Mouse (Mus musculus) heart, postnatal 4 days (tissue): ENCODE data around the gene 5330417C22Rik. TPM values are rescaled to one million over a fixed set of nuclear protein-coding genes. Genes with fewer than 3 reads are reported as not detected.

Experiments used
- DNase-seq: peaks from one replicate; pipeline ENCODE4 v3.0.0; 2021
- total RNA-seq, 2 experiments: library from RNA; stranded (reverse); gene quantifications; 2 replicates each; pipeline ENCODE4 v1.2.3; 2021

5330417C22Rik gene
- total RNA-seq, 2 experiments from 2014 or later = 0.21 to 0.29 TPM

- DNase-seq = no peak
Measured at GRCm38 (mm10) chr3:108458866-108459265, 77.5 kb downstream of the 5330417C22Rik start.

DNA sequence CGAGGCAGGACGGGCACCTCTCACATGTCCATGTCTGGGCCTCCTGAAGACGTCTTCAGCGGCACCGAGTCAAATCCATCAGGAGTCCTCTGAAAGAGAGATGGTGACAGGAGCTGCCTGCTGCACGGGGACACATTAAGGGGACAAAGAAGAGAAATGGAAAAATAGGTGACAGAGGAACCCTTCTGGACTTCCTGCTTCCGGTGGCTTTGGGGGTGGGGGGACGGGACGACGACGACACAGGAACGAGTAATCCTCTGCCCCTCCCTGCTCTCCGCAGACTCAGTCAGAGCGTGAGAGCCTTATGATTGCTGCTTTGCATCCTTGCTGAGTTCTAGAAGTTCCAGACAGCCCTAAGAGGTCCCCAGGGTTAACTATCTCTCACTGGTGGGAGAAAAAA lies 78.0 kb downstream of the 5330417C22Rik start:
- DNase-seq = no peak

DNA sequence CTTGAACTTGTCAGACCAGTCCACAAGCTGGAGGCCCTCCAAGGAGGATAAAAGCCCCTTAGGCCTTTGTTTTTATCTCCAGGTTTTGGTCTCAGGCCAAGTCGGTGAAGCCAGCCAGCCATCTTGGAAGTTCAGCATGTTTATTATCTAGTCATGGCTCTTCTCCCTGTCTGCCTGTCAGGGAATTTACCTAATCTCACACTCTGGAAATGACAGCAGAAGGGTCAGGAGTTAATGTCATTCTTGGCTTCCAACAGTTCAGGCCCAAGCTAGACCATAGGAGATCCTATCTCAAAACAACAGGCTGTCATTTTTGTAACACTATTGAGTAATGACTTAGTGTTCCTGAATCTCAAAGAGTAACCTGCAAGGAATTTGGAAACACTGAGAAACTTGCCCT lies 82.2 kb downstream of the 5330417C22Rik start:
- DNase-seq = no peak

DNA sequence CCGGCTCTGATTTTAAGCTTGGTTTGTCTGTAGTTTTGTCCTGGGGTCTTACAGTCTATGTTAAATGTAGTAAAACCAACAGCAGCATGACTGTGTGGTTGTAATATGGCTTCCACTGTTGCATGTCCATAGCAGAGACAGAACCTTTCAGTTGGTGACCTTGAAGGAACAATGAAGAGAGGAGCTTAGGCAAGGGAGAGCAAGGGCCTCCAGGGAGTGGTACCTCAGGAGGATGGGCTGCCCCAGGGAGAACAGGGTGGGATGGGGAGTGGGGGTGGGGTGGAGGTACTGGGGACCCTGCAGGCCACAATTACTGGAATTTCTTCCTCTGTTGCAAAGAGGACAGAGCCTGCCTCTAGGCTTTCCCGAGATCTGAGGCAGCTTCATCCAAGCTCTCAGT lies 84.4 kb downstream of the 5330417C22Rik start:
- DNase-seq = no peak

GRCm38 (mm10) chr3:108445366-108445705 lies 91.0 kb downstream of the 5330417C22Rik start:
- no peak for DNase-seq

DNA sequence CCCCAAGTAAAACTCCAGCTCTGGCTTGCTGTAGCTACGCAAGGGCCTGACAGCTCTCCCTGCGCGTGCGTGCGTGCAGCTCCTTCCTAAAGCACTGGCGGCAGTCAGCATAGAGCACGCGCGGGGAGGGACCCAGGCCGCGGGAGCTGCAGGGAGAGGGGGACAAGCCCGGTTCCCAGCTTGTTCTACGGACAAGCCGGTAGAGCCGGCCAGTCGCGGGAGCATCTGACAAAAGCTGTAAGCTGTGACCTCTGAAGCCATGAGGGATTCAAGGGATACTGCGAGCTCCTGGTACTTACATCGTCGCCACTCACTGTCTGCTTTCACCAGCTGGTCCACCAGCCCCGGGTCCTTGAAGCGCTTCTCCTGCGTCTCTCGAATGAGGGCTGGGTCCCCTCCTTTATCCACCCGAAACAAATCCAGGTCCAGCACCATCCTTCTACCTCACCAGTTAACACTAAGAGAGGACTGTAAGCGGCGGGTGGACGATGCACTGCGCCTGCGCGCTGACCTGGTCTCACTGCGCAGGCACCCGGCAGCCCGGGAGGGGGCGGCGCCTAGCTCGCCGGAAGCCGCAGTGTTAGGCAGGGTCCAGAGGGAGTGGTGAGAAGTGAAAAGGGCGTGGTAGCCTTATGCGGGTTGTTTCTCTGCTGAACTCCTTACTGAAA lies 91.5 kb downstream of the 5330417C22Rik start, which contains the start of gene Sars:
Gene Sars (minus strand): TSS at position 512 of the 668 bp plus-strand sequence.
- DNase-seq = peak; percentile 93

DNA sequence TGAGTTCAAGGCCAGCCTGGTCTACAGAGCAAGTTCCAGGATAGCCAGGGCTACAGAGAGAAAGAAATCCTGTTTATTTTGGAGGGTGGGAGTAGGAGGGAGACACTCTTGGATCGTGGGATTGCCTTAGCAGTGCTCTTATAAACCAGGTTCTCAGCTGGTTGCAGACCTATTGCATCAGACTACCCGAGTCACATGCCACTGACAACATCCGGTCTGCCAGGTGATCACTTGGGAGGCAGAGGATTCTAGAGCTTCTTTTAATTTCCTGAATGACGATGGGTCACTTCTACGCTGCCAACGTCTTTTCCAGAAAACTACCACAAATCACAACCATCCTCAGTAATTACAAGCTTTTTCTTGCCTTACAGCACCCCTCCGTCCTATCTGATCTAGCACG lies 92.3 kb downstream of the 5330417C22Rik start:
- DNase-seq = no peak

- no peak for DNase-seq
Measured at GRCm38 (mm10) chr3:108436380-108436714, 100.0 kb downstream of the 5330417C22Rik start.

DNA sequence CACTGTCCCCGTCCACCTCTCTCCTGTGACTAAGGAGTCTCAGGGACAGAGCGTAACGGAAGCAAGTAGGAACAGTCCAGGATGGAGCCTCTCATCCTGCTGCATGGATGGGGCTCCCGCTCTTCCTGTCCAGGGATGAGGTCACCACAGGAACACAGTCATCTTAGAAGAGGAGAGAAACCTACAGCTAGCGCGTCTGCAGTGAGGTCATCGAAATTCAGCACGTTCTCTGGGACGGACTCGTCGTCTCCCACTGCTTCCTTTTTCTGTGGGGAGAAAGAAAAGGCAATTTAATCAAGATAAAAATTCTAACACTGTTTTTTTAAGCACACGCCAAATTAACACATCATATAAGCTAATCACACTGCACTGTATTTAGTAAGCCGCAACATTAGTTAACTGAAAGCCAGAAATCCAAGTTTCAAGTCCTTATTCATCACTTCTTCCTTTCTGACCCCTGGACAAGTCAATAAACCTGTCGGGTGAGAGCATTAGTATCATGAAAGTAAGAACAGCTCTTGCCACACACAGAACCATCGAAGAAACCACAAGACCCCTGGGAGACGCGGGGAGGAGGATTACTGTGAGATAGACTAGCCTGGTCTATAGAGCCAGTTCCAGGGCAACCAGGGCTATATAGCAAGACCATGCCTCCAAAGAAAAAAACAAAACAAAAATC lies 100.5 kb downstream of the 5330417C22Rik start:
- DNase-seq = peak; percentile 27

DNA sequence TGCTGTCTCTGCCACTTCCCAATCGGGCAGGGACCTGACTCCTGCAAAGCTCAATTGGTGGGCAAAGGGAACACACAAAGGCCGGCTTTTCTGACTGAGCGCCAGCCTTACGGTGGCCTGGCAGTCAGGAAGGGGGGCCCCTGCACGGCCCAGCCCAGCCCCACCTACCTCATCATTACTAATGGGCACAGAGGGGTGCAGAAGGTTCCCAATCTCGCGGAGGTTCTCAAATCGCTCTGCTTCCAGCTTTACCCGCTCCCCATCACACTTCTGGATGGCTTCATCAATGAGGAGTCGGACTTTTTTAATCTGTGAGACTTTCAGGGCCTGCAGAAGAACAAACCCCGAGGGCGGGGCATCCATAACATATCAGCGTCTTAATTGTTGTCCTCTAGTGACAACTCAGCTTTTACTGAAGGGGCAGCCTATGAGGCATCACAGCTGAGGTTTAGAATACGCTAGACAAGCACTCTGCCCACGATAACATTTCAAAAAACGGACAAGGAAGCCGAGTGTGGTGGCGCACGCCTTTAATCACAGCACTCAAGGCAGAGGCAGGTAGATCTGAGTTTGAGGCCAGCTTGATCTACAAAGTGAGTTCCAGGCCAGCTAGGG lies 102.3 kb downstream of the 5330417C22Rik start:
- no peak for DNase-seq

- DNase-seq = no peak
Measured at GRCm38 (mm10) chr3:108433188-108433880, 103.0 kb downstream of the 5330417C22Rik start.

GRCm38 (mm10) chr3:108432542-108433187 lies 103.7 kb downstream of the 5330417C22Rik start:
- no peak for DNase-seq

DNA sequence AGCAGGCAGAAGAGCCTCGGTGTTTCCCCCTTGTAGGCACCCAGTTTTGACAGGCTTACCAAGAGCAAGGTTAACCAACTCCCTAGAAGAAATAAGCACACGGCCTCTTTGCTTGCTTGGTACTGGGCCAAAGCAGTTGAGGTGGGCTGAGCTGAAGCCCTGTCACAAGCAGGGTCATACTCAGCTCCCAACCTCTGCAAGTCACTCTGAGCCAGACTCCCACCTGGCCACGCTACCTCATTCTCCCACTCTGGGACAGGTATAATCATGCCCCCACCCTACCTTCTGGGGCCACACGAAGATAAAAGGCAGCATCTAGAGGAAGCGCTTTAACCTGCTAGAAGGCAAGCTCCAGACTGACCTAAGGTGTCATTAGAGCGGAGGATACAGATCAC lies 110.7 kb downstream of the 5330417C22Rik start:
- DNase-seq = no peak

- no peak for DNase-seq
Measured at GRCm38 (mm10) chr3:108424944-108425623, 111.3 kb downstream of the 5330417C22Rik start.

GRCm38 (mm10) chr3:108423844-108424801 lies 112.2 kb downstream of the 5330417C22Rik start:
- DNase-seq = peak; percentile 39

GRCm38 (mm10) chr3:108423006-108423405 lies 113.3 kb downstream of the 5330417C22Rik start:
- DNase-seq = no peak

- DNase-seq = peak; percentile 75
Measured at GRCm38 (mm10) chr3:108415831-108416223, 120.5 kb downstream of the 5330417C22Rik start.

- DNase-seq = peak; percentile 27
Measured at GRCm38 (mm10) chr3:108414857-108415830, 121.2 kb downstream of the 5330417C22Rik start, which contains the start of gene Celsr2. Gene Celsr2 (minus strand): TSS chr3:108415552.

GRCm38 (mm10) chr3:108413634-108414360 lies 122.5 kb downstream of the 5330417C22Rik start:
- DNase-seq = no peak
